Mouse (Mus musculus): ENCODE measurements around the gene Tmed10.

Tmed10 gene

GRCm38 (mm10) chr12:85373591-85374560, 771 bp downstream of the Tmed10 start:
- DNase-seq: peak; percentile 59

GRCm38 (mm10) chr12:85372068-85372665, 2.5 kb downstream of the Tmed10 start:
- DNase-seq: no peak

- DNase-seq: no peak
Observed at GRCm38 (mm10) chr12:85368441-85369063, 6.1 kb downstream of the Tmed10 start.

- no peak for DNase-seq
Observed at GRCm38 (mm10) chr12:85366271-85366670, 8.4 kb downstream of the Tmed10 start.

- no peak for DNase-seq
Observed at GRCm38 (mm10) chr12:85362510-85362909, 12.1 kb downstream of the Tmed10 start.

- no peak for DNase-seq
Observed at GRCm38 (mm10) chr12:85361580-85361979, 13.1 kb downstream of the Tmed10 start.

GRCm38 (mm10) chr12:85361165-85361564, 13.5 kb downstream of the Tmed10 start:
- no peak for DNase-seq

GRCm38 (mm10) chr12:85354061-85354460, 20.6 kb downstream of the Tmed10 start:
- no peak for DNase-seq

GRCm38 (mm10) chr12:85350407-85351232, 24.0 kb downstream of the Tmed10 start:
- no peak for DNase-seq

- DNase-seq: no peak
Observed at GRCm38 (mm10) chr12:85348338-85348737, 26.3 kb downstream of the Tmed10 start.

- DNase-seq: no peak
Observed at GRCm38 (mm10) chr12:85347196-85347595, 27.5 kb downstream of the Tmed10 start.

GRCm38 (mm10) chr12:85346374-85346773, 28.3 kb downstream of the Tmed10 start:
- DNase-seq: peak; percentile 88

GRCm38 (mm10) chr12:85345559-85345958, 29.1 kb downstream of the Tmed10 start:
- no peak for DNase-seq

- DNase-seq: no peak
Observed at GRCm38 (mm10) chr12:85344252-85344651, 30.4 kb downstream of the Tmed10 start.

GRCm38 (mm10) chr12:85342310-85342709, 32.3 kb downstream of the Tmed10 start:
- no peak for DNase-seq

GRCm38 (mm10) chr12:85341131-85341530, 33.5 kb downstream of the Tmed10 start:
- DNase-seq: peak; percentile 87

- no peak for DNase-seq
Observed at GRCm38 (mm10) chr12:85339947-85340346, 34.7 kb downstream of the Tmed10 start.

- DNase-seq: peak; percentile 96
Observed at GRCm38 (mm10) chr12:85339243-85339729, 35.4 kb downstream of the Tmed10 start, which contains the start of gene Nek9. Gene Nek9 (minus strand): TSS chr12:85339362.

- no peak for DNase-seq
Observed at GRCm38 (mm10) chr12:85338815-85339214, 35.8 kb downstream of the Tmed10 start.

GRCm38 (mm10) chr12:85337567-85338311, 36.9 kb downstream of the Tmed10 start:
- DNase-seq: no peak

- no peak for DNase-seq
Observed at GRCm38 (mm10) chr12:85330153-85330552, 44.5 kb downstream of the Tmed10 start.

GRCm38 (mm10) chr12:85308651-85309050, 66.0 kb downstream of the Tmed10 start:
- DNase-seq: no peak

Measured in embryo, embryonic 11 days (tissue).